Mouse (Mus musculus): ENCODE data around the gene Hoxc10. TPM values are rescaled to one million over a fixed set of nuclear protein-coding genes. Genes with fewer than 3 reads are reported as not detected.
A peak's percentile ranks its signal among the peaks of the same experiment; 100 is the strongest.

Gene Hoxc10
- polyA plus RNA-seq, 1 experiment from 2014 or later = not detected

DNA sequence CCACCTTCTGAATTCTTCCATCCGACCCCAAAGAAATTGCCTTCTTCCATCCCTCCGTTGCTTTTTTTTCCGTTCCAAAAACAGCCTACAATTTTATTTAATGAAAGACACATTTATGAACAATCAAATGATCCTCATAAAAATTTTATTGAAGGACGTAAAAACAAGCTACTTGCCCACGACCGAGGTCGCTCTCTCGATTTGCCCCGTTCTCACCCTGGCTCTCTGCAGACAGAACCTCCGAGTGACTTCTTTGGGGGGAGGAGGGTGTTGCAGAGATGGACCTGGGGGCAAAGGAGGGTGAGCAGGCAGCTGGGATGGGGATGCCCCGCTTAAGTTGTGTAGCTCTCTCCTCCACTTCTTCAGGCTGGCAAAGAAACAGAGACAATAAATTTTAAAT lies 13.8 kb downstream of the Hoxc10 start:
- no peak overlapping the region for H3K9ac ChIP-seq (ENCODE audit: low read depth, low read length)
- WGBS (ENCODE audit: insufficient replicate concordance) = 5% methylated on average over 11 of the region's 11 CpGs
- H3K4me2 ChIP-seq (ENCODE audit: low read depth, low read length) = no peak overlapping the region

DNA sequence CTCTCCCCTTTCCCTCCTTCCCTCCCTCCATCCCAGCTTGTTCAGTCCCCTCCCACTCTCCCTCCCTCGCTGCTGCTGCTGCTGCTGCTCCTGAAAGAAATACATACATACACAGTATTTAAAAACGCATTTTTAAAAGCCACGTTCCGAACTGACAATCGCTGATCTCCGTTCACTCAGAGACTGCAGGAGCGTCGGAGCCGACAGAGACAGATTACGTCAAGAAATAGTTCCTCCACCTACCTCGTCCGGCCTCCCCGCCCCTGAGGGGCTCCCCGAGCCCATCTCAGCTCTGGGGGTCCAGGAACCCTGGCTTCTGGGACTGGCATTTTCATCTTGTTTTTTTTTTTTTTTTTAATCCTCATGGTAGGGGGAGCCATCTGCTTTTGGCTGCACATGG lies 14.3 kb downstream of the Hoxc10 start:
- no peaks in the 10 kb centered on the region for H3K4me1 ChIP-seq (ENCODE audit: control insufficient read depth, low read depth, low read length)
- WGBS (ENCODE audit: insufficient replicate concordance) = under 1% methylated on average over 14 of the region's 14 CpGs
- H3K27me3 ChIP-seq (ENCODE audit: control insufficient read depth, insufficient read depth, low read depth, low read length) = peaks cover 99% of the 10 kb centered on the region
- no peak for ATAC-seq (ENCODE audit: low read depth)
- H3K9me3 ChIP-seq (replicated peaks; ENCODE audit: control insufficient read depth, low read length) = no peaks in the 10 kb centered on the region
- no peaks in the 10 kb centered on the region for H3K36me3 ChIP-seq (ENCODE audit: control insufficient read depth, insufficient read depth)
- no peak overlapping the region for H3K9ac ChIP-seq (ENCODE audit: low read depth, low read length)
- no peak overlapping the region for H3K27ac ChIP-seq (ENCODE audit: low read length)
- H3K4me2 ChIP-seq (ENCODE audit: low read depth, low read length) = no peak overlapping the region
- H3K4me3 ChIP-seq (ENCODE audit: low read depth, low read length) = no peak overlapping the region

More for the DNA sequence above, 13.8 kb downstream of the Hoxc10 start:
- no peaks in the 10 kb centered on the region for H3K4me1 ChIP-seq (ENCODE audit: control insufficient read depth, low read depth, low read length)
- H3K36me3 ChIP-seq (ENCODE audit: control insufficient read depth, insufficient read depth) = no peaks in the 10 kb centered on the region
- no peaks in the 10 kb centered on the region for H3K9me3 ChIP-seq (replicated peaks; ENCODE audit: control insufficient read depth, low read length)
- H3K27ac ChIP-seq (ENCODE audit: low read length) = no peak overlapping the region
- H3K27me3 ChIP-seq (ENCODE audit: control insufficient read depth, insufficient read depth, low read depth, low read length) = peaks cover 99% of the 10 kb centered on the region
- no peak overlapping the region for H3K4me3 ChIP-seq (ENCODE audit: low read depth, low read length)
- ATAC-seq (ENCODE audit: low read depth) = no peak

DNA sequence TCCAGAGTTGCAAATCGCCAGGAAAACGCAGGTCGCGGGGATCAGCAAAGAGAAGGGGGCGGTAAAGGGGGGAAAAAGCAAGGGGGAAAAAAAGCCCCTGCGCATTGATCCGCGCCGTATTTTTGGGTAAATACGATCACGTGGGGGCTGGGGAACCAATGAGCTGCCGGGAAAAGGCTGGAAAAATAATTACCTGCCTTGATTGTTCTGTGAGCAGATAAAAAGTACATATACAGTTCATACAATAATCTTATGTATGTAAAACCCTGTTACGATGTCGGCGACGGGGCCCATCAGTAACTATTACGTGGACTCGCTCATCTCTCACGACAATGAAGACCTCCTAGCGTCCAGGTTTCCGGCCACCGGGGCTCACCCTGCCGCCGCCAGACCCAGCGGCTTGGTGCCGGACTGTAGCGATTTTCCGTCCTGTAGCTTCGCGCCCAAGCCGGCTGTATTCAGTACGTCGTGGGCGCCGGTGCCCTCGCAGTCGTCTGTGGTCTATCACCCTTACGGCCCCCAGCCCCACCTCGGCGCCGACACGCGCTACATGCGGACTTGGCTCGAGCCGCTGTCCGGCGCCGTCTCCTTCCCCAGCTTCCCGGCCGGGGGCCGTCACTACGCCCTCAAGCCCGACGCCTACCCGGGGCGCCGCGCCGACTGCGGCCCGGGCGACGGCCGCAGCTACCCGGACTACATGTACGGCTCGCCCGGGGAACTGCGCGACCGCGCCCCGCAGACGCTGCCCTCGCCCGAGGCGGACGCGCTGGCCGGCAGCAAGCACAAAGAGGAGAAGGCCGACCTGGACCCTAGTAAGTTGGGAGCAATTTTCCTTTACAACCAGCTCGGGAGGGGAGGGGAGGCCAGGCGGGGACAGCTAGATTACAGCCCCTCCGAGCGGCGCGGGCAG lies 15.0 kb downstream of the Hoxc10 start:
- under 1% methylated on average over 88 of the region's 88 CpGs for WGBS (ENCODE audit: insufficient replicate concordance)
- Histone ChIP-seq H3K36me3 (ENCODE audit: control insufficient read depth, insufficient read depth) (no peaks in the 10 kb centered on the region), H3K4me3 (ENCODE audit: low read depth, low read length) (peak overlapping the region; percentile 23; the same call in 1 of the 2 replicates), H3K4me2 (ENCODE audit: low read depth, low read length) (peak overlapping the region; percentile 25; the same call in 1 of the 2 replicates), H3K27me3 (ENCODE audit: control insufficient read depth, insufficient read depth, low read depth, low read length) (peaks cover 99% of the 10 kb centered on the region), H3K9ac (ENCODE audit: low read depth, low read length) (no peak overlapping the region), H3K4me1 (ENCODE audit: control insufficient read depth, low read depth, low read length) (no peaks in the 10 kb centered on the region), H3K27ac (ENCODE audit: low read length) (no peak overlapping the region), H3K9me3 (replicated peaks; ENCODE audit: control insufficient read depth, low read length) (no peaks in the 10 kb centered on the region)
- ATAC-seq (ENCODE audit: low read depth) = no peak

DNA sequence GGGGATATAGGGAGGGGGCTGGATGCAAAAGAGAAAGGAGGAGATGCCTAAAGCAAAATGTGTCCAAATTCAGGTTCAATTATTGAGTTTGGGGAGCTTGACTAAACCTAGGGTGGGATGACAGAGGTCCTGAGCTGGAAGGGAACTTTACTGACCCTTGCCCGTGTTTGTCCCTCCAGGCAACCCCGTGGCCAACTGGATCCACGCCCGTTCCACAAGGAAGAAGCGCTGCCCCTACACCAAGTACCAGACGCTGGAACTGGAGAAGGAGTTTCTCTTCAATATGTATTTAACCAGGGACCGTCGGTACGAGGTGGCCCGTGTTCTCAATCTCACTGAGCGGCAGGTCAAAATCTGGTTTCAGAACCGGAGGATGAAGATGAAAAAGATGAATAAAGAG lies 17.1 kb downstream of the Hoxc10 start:
- H3K4me3 ChIP-seq (ENCODE audit: low read depth, low read length) = no peak overlapping the region
- H3K4me2 ChIP-seq (ENCODE audit: low read depth, low read length) = no peak overlapping the region
- H3K36me3 ChIP-seq (ENCODE audit: control insufficient read depth, insufficient read depth) = no peaks in the 10 kb centered on the region
- no peak for ATAC-seq (ENCODE audit: low read depth)
- peaks cover 99% of the 10 kb centered on the region for H3K27me3 ChIP-seq (ENCODE audit: control insufficient read depth, insufficient read depth, low read depth, low read length)
- no peaks in the 10 kb centered on the region for H3K4me1 ChIP-seq (ENCODE audit: control insufficient read depth, low read depth, low read length)
- no peaks in the 10 kb centered on the region for H3K9me3 ChIP-seq (replicated peaks; ENCODE audit: control insufficient read depth, low read length)
- no peak overlapping the region for H3K27ac ChIP-seq (ENCODE audit: low read length)
- H3K9ac ChIP-seq (ENCODE audit: low read depth, low read length) = no peak overlapping the region
- 3% methylated on average over 12 of the region's 12 CpGs for WGBS (ENCODE audit: insufficient replicate concordance)

DNA sequence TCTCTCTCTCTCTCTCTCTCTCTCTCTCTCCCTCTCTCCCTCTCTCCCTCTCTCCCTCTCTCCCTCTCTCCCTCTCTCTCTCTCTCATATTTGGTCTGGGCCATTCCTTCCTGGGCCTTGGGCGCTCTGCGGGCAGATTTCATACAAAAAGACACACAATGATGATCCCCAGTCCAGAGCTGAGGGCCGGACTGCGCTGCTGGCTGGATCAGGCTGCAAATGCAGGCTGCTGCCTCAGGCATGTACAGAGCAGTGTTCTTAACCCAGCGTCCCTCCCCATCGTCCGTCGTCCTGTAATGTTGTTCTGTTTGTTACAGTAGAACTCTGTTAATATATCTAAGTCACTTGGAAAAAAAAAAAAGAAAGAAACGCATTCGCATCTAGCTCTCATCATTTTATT lies 17.9 kb downstream of the Hoxc10 start:
- Histone ChIP-seq H3K36me3 (ENCODE audit: control insufficient read depth, insufficient read depth) (no peaks in the 10 kb centered on the region), H3K27me3 (ENCODE audit: control insufficient read depth, insufficient read depth, low read depth, low read length) (peaks cover 99% of the 10 kb centered on the region), H3K4me2 (ENCODE audit: low read depth, low read length) (no peak overlapping the region), H3K4me1 (ENCODE audit: control insufficient read depth, low read depth, low read length) (no peaks in the 10 kb centered on the region), H3K9ac (ENCODE audit: low read depth, low read length) (no peak overlapping the region), H3K27ac (ENCODE audit: low read length) (no peak overlapping the region), H3K4me3 (ENCODE audit: low read depth, low read length) (no peak overlapping the region), H3K9me3 (replicated peaks; ENCODE audit: control insufficient read depth, low read length) (no peaks in the 10 kb centered on the region)
- WGBS (ENCODE audit: insufficient replicate concordance) = 11% methylated on average over 10 of the region's 10 CpGs
- no peak for ATAC-seq (ENCODE audit: low read depth)

DNA sequence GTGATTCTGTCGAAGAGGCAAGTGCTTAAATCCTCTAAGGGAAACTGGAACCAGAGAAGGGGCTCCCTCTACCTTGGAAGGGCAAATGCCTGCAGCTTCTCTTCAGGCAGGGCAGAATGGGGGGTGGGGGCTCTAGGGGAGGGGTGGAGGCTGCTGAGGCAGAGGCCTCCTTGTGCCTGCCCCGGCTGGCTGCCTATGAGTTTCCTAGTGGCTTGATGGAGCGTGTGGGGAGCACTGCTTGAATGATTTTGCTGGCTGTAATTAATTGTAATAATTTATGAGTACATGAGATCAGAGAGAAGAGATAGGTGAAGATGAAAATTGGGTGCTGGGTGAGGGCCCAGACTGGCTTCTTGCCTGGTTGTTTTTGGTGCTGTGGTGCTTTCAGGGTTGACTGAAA lies 18.3 kb downstream of the Hoxc10 start:
- Histone ChIP-seq H3K9ac (ENCODE audit: low read depth, low read length) (no peak overlapping the region), H3K27me3 (ENCODE audit: control insufficient read depth, insufficient read depth, low read depth, low read length) (peaks cover 99% of the 10 kb centered on the region), H3K36me3 (ENCODE audit: control insufficient read depth, insufficient read depth) (no peaks in the 10 kb centered on the region), H3K9me3 (replicated peaks; ENCODE audit: control insufficient read depth, low read length) (no peaks in the 10 kb centered on the region), H3K4me2 (ENCODE audit: low read depth, low read length) (no peak overlapping the region), H3K4me3 (ENCODE audit: low read depth, low read length) (no peak overlapping the region), H3K27ac (ENCODE audit: low read length) (no peak overlapping the region), H3K4me1 (ENCODE audit: control insufficient read depth, low read depth, low read length) (no peaks in the 10 kb centered on the region)
- 15% methylated on average over 3 of the region's 3 CpGs for WGBS (ENCODE audit: insufficient replicate concordance)
- no peak for ATAC-seq (ENCODE audit: low read depth)

DNA sequence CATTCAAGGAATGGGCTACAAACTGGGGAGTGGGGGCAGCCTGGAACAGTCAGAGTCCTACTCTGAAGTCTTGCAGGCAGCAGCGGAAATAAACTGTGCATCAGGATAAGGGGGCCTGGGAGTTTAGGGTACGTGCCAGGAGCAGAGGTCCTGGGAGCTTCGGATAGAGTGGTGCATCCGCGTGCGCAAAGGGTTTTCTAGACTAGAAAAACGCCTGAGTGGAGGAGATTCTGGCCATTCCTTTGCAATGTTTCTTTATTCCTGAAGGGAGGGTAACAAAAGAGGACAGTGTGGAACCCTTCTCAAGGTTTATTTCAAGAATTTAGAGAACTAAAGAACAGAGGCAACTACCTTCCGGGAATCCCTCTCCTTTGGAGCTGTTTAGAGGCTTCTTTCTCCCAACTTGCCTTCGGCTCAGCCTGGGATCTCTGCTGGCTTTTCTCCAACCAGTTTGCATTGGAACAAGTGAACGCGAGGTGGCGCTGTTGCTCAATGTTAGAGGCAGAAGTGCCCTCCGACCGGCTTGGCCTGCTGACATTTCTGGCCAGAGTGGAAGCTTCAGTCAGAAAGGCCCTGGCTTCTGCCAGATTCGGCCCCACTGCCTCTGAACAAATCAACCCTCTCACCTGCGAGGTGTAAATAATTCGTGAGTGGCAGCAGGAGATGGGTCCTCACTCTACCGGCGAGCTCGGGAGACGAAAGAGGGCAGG lies 20.7 kb downstream of the Hoxc10 start:
- H3K9ac ChIP-seq (ENCODE audit: low read depth, low read length) = no peak overlapping the region
- no peak overlapping the region for H3K4me3 ChIP-seq (ENCODE audit: low read depth, low read length)
- H3K27me3 ChIP-seq (ENCODE audit: control insufficient read depth, insufficient read depth, low read depth, low read length) = peaks cover 99% of the 10 kb centered on the region
- H3K36me3 ChIP-seq (ENCODE audit: control insufficient read depth, insufficient read depth) = no peaks in the 10 kb centered on the region
- ATAC-seq (ENCODE audit: low read depth) = no peak
- no peak overlapping the region for H3K4me2 ChIP-seq (ENCODE audit: low read depth, low read length)
- no peak overlapping the region for H3K27ac ChIP-seq (ENCODE audit: low read length)
- WGBS (ENCODE audit: insufficient replicate concordance) = 3% methylated on average over 21 of the region's 21 CpGs
- no peaks in the 10 kb centered on the region for H3K4me1 ChIP-seq (ENCODE audit: control insufficient read depth, low read depth, low read length)
- no peaks in the 10 kb centered on the region for H3K9me3 ChIP-seq (replicated peaks; ENCODE audit: control insufficient read depth, low read length)

DNA sequence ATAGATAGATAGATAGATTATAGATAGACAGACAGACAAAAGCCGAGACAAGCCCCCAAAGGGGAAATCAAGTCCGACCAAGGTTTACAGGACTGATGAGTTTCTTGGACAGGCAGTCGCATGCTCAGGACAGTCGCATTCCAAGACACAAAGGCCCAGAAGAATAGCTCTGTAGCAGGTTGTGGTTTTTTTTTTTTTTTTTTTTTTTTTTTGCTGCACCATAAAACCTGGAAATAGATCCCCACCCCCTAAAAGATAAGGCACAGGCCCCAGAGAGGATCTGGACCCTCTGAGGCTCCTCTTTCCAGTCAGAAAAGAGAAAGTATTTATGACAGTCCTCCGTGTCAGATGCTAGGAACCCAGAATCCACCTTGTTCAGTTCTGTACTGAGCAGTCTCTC lies 21.5 kb downstream of the Hoxc10 start:
- Histone ChIP-seq H3K27me3 (ENCODE audit: control insufficient read depth, insufficient read depth, low read depth, low read length) (peaks cover 100% of the 10 kb centered on the region), H3K4me1 (ENCODE audit: control insufficient read depth, low read depth, low read length) (no peaks in the 10 kb centered on the region), H3K9ac (ENCODE audit: low read depth, low read length) (no peak overlapping the region), H3K9me3 (replicated peaks; ENCODE audit: control insufficient read depth, low read length) (no peaks in the 10 kb centered on the region), H3K4me3 (ENCODE audit: low read depth, low read length) (no peak overlapping the region), H3K36me3 (ENCODE audit: control insufficient read depth, insufficient read depth) (no peaks in the 10 kb centered on the region), H3K27ac (ENCODE audit: low read length) (no peak overlapping the region), H3K4me2 (ENCODE audit: low read depth, low read length) (no peak overlapping the region)
- ATAC-seq (ENCODE audit: low read depth) = no peak
- WGBS (ENCODE audit: insufficient replicate concordance) = 23% methylated on average over 5 of the region's 5 CpGs

Measured in liver, embryonic 16.5 days (tissue).